Mouse (Mus musculus) fat pad, adult 2 months (tissue): ENCODE measurements around the gene Zfp575.
A peak's percentile ranks its signal among the peaks of the same experiment; 100 is the strongest.

Experiments used
- DNase-seq: peaks from one replicate; pipeline ENCODE4 v3.0.0-alpha.2; 2011; ENCODE audit warnings: low read depth, low spot score; ENCODE audit errors: extremely low read depth

Zfp575 gene

DNA sequence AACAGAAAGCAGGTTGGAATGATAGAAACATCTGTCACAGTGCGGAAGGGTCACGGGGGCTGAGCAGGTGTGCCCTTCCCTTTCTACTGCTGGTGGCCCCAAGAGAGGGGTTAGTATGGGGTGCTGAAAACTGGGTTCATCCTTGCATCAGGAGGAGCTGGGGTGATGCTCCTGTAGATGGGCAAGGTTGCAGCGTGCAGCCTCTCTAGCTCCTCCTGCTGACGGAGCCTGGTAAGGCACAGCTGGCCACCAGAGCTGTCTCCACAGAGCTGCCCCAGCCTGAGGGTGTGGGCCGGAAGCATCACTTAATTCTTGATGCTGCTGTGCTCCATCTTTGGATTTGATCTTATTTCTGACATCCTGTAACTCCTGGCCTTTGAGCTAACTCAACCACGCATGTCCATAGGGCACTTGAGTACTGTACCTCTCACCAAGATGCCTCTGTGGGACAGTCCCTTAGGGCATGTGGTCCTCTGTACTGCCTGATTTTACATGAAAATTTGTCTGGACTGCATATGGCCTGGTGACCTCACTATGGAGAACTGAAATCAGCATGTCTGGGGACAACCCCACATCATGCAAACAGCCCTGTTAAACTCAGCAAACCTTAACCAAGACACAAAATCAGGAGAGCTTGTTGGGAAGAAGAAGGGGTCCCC is 22.7 kb downstream of the Zfp575 start:
- no peak for DNase-seq

DNA sequence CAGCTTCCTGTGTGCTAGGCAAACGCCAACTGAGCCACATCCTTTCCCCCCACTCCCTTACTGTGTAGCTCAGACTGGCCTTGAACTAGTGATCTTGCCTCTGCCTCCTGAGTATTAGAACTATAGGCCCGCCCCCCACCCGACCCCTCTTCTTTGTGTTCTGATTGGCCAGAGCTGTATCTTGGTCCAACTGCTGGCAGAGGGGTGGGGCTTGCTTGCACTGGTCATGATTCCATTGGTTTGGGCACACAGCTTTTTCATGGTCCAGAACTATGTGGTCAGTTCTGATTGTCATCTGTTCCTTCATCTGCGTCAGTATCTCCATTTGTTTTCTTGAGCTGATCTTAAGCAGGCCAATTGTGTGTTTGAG is 23.6 kb downstream of the Zfp575 start:
- no peak for DNase-seq

DNA sequence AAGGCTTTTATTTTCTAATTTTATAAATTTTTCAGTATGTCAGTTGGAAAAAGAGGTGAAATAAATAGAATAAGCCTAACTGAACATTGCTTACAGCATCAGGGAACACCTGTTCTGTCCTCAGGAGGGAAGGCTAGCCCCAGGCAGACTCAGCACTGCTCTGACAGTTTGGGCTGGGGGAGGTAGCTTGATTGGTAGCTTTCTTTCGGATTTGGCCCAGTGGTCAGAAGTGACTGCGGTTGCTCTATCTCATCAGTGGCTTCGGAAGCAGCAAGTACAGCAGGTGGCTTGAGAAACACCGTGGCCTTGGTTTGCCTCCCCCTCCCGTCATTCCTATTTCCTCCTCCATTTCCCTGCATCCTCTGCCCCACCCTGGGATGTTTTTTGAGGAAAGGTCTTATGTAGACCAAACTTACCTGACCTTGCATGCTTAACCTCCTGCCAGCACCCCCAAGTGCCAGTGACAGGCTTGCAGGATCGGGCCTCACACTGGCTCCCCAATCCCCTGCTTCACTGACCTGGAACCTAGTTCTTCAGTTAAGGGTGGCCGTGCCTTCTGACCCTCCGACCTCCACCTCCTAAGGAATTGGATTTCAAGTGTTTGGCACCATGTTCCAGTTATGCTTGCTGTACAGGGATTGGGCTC is 24.1 kb downstream of the Zfp575 start:
- DNase-seq, result no peak

DNA sequence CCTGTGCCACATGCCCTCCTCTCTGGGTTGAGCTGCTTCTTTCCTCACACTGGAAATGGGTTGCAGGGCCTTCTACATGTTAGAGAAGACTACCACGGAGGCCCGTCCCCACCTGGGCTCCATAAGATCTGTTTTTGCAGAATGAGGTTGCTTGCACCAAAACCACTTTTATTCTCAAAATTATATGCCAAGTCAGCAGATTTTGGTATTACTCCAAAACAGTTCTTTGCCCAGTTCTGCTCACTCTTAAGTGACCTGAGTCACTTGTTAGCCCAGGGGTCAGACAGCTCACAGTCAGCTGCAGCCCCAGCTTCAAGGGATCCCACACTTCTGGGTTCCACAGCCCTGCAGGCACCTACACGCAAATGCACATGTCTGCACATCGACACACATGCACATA is 26.0 kb downstream of the Zfp575 start:
- no peak for DNase-seq

DNA sequence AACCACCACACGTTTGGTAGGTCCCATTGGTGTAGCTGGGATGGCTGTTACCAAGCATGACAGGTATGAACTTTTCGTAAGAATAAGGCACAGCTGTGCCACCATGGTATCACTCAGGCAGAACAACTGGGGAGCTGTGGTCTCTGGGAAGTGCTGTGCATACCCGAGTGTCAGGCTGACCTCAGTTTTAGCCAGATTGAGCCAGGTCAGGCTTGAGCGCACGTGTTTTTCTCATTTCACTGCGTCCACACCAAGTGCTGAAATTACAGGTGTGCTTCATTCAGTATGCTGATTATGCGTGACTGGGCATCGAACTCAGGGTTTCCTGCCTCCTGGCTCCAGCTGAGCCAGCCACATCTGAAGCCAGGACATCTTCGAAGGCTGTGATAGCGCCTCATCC is 31.7 kb downstream of the Zfp575 start:
- no peak for DNase-seq

DNA sequence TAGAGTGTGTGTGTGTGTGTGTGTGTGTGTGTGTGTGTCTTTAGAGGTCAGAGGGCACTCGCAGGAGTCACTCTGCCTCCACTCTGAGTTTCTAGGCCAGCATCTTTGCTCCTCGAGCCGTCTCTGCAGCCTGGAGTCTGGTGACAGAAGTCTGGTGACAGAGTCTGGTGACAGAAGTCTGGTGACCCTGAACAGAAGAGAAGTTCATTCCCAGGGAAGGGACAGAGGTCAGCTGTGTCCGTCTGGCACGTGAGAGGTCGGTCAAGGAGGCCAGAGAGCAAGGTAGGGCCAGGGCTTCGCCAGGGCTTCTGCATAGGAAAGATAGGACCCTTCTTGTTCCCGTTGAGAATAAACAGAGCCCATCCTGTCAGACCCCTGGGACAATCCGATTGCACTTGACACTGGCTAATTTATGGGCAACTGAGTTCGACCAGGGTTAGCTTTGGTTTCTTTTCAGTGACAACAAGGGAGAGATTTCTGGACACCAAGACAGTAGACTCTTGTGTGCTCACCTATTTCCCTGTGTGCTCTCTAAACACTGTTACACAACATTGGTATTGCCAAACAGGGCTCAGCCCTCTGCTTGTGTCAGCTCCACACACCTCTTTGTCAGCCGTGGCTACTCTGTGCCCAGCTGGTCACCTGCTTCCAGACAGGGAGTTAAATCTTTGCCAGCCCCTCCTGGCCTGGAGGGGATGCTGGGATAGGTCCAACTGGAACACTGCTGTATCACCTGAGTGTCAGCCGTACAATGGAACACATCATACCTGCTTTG is 35.3 kb downstream of the Zfp575 start:
- DNase-seq, result peak; percentile 83

DNA sequence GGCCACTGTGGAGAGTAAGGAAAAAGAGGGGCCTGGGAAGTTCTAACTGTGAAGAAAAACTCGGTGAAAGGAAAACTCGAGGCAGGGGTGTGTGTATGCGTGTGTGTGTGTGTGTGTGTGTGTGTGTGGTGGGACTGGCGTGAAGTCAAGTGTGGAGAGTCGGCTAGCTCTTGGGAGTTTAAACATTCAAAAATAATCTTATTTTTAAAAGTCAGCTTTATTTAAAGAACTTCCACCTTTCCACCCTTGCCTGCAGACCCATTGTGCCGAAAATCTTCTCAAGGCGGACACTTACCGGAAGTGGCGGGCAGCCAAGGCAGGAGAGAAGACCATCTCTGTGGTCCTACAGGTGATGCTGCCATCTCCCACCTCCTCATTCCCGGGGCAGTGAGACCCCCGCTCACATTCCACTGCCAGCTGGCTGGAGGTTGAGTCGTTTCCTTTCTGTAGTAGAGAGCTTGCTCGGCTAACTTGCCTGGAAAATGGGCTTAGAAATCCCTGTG is 39.9 kb downstream of the Zfp575 start:
- no peak for DNase-seq

DNA sequence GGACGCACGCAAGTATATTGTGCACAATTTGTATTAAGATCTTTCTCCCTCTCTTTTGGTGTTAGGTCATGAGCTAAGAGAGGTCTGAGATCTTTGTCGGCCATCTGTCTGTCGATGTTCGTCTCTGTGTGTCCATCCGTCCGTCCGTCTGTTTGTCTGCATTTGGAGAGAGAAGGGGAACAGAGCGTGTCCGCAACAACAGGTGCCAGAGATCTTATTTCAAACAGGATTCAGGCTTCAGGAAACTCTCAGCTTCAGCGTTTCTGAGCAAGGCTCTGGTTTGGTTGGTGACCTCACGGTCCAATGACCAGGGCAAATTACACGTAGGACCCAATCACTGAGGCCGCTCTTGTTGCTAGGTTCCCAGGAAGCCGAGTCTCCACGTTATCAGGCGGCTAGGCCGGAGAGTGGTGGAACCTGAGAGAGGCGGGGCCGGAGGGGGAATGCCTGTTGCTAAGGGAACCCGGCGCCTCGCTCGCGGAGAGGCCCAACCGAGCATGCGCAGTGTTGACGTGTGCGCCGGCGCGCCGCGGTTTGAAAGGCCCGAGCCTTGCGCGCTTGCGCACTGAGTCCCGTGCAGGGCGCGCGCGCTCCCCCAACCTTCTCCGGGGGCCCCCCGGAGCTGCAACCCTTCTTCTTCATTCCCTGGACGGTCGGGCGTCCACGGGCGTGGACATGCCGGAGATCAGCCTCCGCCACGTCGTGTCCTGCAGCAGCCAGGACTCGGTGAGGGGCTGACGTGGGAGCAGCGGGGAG is 40.6 kb downstream of the Zfp575 start:
- DNase-seq, result peak; percentile 90

DNA sequence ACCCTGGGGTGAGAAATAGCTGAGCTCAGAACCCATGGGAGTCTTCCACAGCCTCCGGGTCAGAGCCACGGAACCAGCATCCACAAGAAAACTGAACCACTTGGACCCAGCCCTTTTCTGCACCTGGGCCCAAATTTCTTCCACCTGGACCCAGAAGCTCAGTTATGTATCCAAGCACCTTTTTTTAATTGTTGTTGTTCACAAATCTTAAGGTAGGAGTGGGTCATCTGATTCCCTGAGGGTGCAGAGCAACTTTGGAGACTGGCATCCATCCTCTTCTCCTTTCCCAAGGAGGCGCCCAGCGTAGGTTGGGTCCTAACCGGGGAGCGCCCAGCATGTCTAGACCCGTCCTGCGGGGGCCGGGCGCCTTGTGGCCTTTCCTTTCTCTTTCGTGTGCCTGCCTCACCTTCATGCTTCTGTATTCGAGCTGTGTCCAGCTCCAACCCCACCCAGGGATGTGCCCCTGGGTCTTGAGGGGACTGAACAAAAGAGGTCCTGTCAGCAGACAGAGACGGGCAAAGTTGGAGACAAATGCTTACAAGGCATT is 41.3 kb downstream of the Zfp575 start, which contains the start of the genes Pinlyp and Xrcc1:
TSS of gene Pinlyp (minus strand) at position 51 of the 547 bp plus-strand sequence.
TSS of gene Xrcc1 (plus strand) at position 222 of the 547 bp plus-strand sequence.
- DNase-seq, result no peak

DNA sequence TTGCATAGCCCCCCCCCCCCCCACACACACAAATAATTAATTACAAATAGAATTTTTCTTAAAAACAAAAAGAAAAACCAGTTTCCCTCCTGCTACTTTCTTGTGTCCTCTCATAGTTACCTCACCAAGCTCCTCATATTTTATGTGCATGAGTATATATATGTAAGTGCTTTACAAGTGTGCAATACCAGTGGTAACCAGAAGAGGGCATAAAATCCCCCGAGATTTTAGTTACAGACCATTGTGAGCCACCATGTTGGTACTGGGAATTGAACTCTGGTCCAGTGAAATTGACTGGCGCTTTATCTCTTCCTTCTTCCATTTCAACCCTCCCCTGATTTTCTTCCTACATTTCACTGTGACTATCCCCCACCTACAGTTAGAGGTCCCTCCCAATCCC is 42.9 kb downstream of the Zfp575 start:
- DNase-seq, result no peak

DNA sequence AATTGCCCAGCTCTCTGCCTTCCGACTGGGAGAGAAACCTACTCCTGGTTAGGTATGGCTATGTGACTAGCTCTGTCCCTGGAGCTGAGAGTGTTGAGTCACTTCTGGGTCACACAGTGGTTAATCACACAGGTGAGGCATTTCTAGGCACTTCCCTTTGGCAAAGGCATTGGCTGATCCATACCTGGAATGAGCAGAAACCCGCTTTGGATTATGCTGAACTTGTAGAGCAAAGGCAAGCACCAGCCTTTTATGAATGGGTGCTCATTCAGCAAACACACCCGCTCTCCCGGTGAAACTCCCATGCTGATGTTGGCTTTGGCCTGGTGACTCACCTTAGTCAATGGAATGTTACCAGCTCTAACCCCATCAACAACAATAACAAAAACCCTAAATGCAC is 47.8 kb downstream of the Zfp575 start:
- peak; percentile 58 for DNase-seq

DNA sequence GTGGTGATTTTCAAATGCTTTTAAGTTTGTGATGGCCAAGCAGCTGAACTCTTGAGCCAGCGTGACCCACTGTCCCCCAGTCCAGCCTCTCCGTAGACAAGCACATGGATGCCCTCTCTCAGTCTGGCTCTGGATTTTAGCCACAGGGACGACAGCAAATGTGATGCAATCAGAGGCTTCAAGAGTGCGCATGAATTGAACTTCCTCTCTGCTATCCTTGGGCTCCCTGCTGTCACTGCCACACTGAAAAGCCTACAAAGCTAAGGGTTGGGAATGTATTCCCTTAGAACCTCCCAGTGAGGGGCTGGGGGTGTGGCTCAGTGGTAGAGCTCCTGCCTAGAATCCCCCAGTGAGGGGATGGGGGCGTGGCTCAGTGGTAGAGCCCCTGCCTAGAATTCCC is 48.7 kb downstream of the Zfp575 start:
- no peak for DNase-seq

DNA sequence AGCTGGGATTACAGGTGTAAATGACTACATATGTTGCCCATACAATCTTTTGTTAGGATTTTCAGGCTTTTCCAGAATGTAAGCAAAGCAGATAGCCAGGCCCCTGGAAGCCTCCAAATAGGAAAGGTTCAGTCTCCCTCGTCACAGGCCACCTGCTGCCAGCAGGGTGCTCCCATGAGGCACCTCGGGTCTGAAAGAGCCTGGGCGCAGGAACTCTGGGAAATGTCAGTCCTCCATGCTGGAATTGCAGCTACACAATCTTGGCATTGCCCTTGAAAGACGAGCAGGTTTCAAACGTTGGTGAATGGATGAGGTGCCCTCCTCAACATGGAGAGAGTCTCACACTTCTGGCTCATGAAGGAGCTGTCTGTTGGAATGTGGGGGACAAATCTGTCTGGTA is 49.3 kb downstream of the Zfp575 start:
- DNase-seq, result no peak

DNA sequence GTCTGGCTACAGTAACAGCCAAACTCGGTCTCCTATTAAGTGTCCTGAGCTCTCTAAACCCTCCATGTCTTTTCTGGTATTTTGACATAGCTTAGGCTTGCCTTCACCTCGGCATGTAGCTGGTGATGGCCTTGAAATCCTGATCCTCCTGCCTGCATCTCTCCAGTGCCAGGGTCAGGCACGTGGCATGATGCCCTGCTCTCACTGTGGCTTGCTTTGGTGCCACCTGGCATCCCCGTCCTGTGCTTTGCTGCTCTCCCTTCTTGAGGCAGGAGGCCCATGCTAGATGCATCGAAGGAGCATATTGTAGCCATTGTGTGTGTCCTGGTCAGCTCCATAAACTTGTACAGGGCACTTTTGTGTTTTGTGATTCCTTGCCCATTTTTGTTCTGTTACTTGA is 49.9 kb downstream of the Zfp575 start:
- no peak for DNase-seq

DNA sequence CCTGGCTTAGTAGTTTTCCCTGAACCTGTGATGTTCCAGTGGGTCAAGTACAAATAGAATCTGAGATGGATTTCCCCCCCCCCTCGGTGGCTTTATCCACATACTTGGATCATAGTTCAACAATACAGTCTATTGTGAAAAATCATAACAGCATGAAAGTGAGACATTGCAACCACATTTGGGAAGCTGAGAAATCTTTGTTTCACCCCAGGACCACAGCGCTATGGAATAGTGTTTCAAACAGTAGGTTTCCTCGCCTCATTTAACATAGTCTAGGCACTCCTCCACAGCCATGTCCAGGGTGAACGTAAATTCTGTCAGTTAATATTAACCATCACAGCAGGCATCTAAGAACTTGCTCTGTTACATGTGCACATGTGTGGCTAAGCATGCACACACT is 50.4 kb downstream of the Zfp575 start:
- no peak for DNase-seq

DNA sequence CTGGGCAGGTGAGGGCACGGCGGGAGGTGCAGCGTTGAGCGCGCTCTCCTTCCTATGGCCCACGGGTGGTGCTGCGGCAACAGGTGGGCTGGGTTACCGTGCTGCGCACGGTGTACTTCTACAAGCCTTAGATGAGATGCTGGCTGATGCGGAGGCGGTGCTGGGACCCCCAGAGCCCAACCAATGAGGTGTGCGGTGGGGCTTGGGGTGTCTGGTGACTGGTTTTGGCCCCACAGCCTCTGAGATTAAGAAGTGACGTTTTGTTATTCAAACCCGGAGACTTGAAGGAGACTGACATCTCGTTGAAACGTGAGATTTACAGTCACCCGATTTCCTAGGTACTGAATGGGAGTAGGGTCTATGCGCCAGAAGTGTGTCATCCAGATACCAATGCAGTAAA is 53.1 kb downstream of the Zfp575 start:
- DNase-seq, result no peak
